Mouse (Mus musculus) bone marrow, adult 2 months (tissue): Measurements from ENCODE around the gene Cox6a2.

Experiments used
- CTCF ChIP-seq: fragments of 200-500 bp; IDR thresholded peaks from 2 replicates; pipeline ENCODE4 v1.5.1; 2011; ENCODE audit warnings: low read length, control low read depth; ENCODE audit not compliant: control insufficient read depth, insufficient read depth
- POLR2A ChIP-seq: fragments of 200-500 bp; IDR thresholded peaks from 2 replicates; pipeline ENCODE4 v1.6.1; 2011; ENCODE audit warnings: low read depth, mild to moderate bottlenecking, control low read depth, low read length, borderline replicate concordance; ENCODE audit not compliant: control insufficient read depth

- TF ChIP-seq POLR2A = no peak
- TF ChIP-seq CTCF = no peak
These were observed 48.8 kb upstream of the Cox6a2 start for GRCm38 (mm10) chr7:128254978-128255377.
